Mouse (Mus musculus) heart, adult 10 weeks (tissue): ENCODE data around the gene Dennd1b. TPM values are rescaled to one million over a fixed set of nuclear protein-coding genes. Genes with fewer than 3 reads are reported as not detected.

ENCODE experiments used
- polyA plus RNA-seq: library from polyadenylated mRNA; stranded (reverse); fragments of 350-450 nt; fragmentation: Illumina TruSeq; extraction: RNeasy Lipid Tissue Mini Kit (QIAGEN cat#74804); gene quantifications from one replicate; pipeline ENCODE4 v1.2.3, GENCODE M21; 2014; ENCODE audit warnings: low read depth, low replicate concordance

Gene Dennd1b
- polyA plus RNA-seq: 7.9 TPM

DNA sequence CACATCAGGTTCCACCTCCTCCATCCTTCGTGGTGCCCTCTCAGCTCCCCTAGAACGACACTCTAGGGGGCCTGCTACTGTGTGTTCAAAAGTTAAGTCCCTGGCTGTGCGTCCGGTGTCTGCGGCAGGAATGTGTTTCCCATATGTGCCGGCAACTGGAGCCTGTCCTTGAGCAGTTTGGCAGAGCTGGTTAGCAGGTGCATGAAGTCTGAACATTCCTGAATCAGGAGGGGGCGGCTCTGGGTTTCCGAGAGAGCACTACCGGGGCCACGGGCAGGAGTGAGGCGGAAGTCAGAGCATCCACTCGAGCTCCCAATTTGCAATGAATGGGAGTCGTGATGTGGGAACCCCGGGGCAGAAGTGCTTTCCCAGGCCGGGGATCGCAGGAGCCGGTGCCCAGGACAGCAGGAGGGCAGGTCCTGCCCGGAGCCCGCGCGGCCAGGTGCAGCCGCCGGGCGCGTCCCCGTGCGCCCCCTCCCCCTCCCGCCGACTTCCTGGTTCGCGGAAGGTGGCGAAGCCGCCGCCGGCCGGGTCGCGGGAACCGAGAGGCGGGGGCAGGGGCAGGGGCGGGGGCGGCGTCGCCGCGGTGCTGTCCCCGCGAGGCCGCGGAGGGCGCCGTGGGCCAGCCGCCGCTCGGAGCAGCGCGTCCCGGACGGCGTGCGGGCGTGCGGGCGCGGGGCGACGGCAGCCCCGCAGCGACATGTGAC, at the start of gene Dennd1b:
Gene Dennd1b, plus strand, starts transcription at position 275 of the 707 bp plus-strand sequence.

Other genes starting within 250 kb of the Dennd1b start
- not detected for gene Lhx9, start 114.9 kb upstream of the Dennd1b start, polyA plus RNA-seq
- 12.1 TPM for gene 2310009B15Rik, start 106.6 kb upstream of the Dennd1b start, polyA plus RNA-seq